Mouse (Mus musculus) limb, embryonic 14.5 days (tissue): Measurements from ENCODE around the gene Fam129c. TPM values are rescaled to one million over a fixed set of nuclear protein-coding genes. Genes with fewer than 3 reads are reported as not detected.

Source experiments
- ATAC-seq: fragments of 200-750 bp; cut with Nextera tagmentation; 2 replicates; pipeline ENCODE4 v1.8.0; 2017; ENCODE audit warnings: low read depth, moderate number of reproducible peaks, moderate TSS enrichment; ENCODE audit not compliant: low FRiP score
- DNase-seq: peaks from one replicate; pipeline ENCODE4 v3.0.0-alpha.2; 2015; ENCODE audit warnings: low spot score
- H3K27ac ChIP-seq: fragments of 300-500 bp; sonication (generic); replicated peaks from 2 replicates; pipeline ENCODE4 v1.5.1; 2014; ENCODE audit warnings: low read depth, mild to moderate bottlenecking, low read length, moderate library complexity, mixed read lengths
- H3K27me3 ChIP-seq: fragments of 300-500 bp; sonication (generic); 2 replicates; pipeline ENCODE4 v1.6.1; 2014; ENCODE audit warnings: low read length, mixed read lengths; ENCODE audit not compliant: control insufficient read depth, insufficient read depth
- H3K36me3 ChIP-seq: fragments of 300-500 bp; sonication (generic); 2 replicates; pipeline ENCODE4 v1.6.1; 2014; ENCODE audit warnings: mild to moderate bottlenecking, low read length, moderate library complexity, mixed read lengths; ENCODE audit not compliant: control insufficient read depth, insufficient read depth
- H3K4me1 ChIP-seq: fragments of 300-500 bp; sonication (generic); 2 replicates; pipeline ENCODE4 v1.6.1; 2014; ENCODE audit warnings: antibody characterized with exemption, low read length, mixed read lengths; ENCODE audit not compliant: control insufficient read depth, insufficient read depth
- H3K4me2 ChIP-seq: fragments of 300-500 bp; sonication (generic); replicated peaks from 2 replicates; pipeline ENCODE4 v1.6.1; 2014; ENCODE audit warnings: low read depth, mild to moderate bottlenecking, low read length, moderate library complexity; ENCODE audit not compliant: severe bottlenecking
- H3K4me3 ChIP-seq: fragments of 300-500 bp; sonication (generic); replicated peaks from 2 replicates; pipeline ENCODE4 v1.5.1; 2014; ENCODE audit warnings: low read length
- H3K9ac ChIP-seq: fragments of 300-500 bp; sonication (generic); 2 replicates; pipeline ENCODE4 v1.6.1; 2014; ENCODE audit warnings: mild to moderate bottlenecking, low read depth, low read length, moderate library complexity; ENCODE audit not compliant: severe bottlenecking
- H3K9me3 ChIP-seq: fragments of 300-500 bp; sonication (generic); 2 replicates; pipeline ENCODE4 v1.6.1; 2016; ENCODE audit warnings: low read length; ENCODE audit not compliant: control insufficient read depth
- POLR2A ChIP-seq: fragments of 200-500 bp; IDR thresholded peaks from 2 replicates; pipeline ENCODE4 v1.8.0; 2012; ENCODE audit warnings: inconsistent platforms, mild to moderate bottlenecking, moderate library complexity, borderline replicate concordance; ENCODE audit not compliant: insufficient read depth, insufficient read length; ENCODE audit errors: extremely low read depth
- WGBS: fragments of 180-500 bp; shearing (Covaris S2); extraction: QIAGEN DNeasy Blood & Tissue Kit; methylation state at CpG from one replicate; pipeline ENCODE4 v1.1.7; 2014; 5-methylcytosine and 5-hydroxymethylcytosine counted together
- polyA plus RNA-seq, 2 experiments: library from polyadenylated mRNA; depleted of rRNA in 1 of 2; stranded (reverse) in 1 of 2; unstranded in 1 of 2; fragments of >200 nt; fragmentation: Nextera tagmentation in 1 of 2; extraction: Ambion mirVana in 1 of 2; gene quantifications; 2 replicates each; pipeline versions ENCODE4 v1.2.1 to v1.2.3; 2012 to 2014

The Fam129c gene
- polyA plus RNA-seq, 2 experiments, result 2.9 to 7.5 TPM

GRCm38 (mm10) chr8:71633164-71633563, 35.7 kb downstream of the Fam129c start:
- ATAC-seq (no peak), DNase-seq (peak; percentile 7)
- WGBS, result 7% methylated on average over 14 of the region's 22 CpGs
- Histone ChIP-seq H3K4me1 (peaks cover 13% of the 10 kb centered on the region; the same call in 1 of the 2 replicates), H3K27me3 (peaks cover 8% of the 10 kb centered on the region; the same call in 1 of the 2 replicates), H3K36me3 (no peaks in the 10 kb centered on the region), H3K9ac (no peak overlapping the region), H3K4me3 (no peak overlapping the region), H3K27ac (no peak overlapping the region), H3K4me2 (no peak overlapping the region), H3K9me3 (no peaks in the 10 kb centered on the region)
- no peak for TF ChIP-seq POLR2A

GRCm38 (mm10) chr8:71633981-71634667, 36.7 kb downstream of the Fam129c start:
- H3K9me3 ChIP-seq, result no peaks in the 10 kb centered on the region
- H3K4me3 ChIP-seq, result peak overlapping the region; percentile 14; the same call in 1 of the 2 replicates
- WGBS, result 1% methylated on average over 26 of the region's 26 CpGs
- peaks cover 8% of the 10 kb centered on the region; the same call in 1 of the 2 replicates for H3K27me3 ChIP-seq
- H3K9ac ChIP-seq, result 0 out of 2 replicates have a peak overlapping the region, but pooled peaks have one; percentile 16
- peaks cover 6% of the 10 kb centered on the region; the same call in 1 of the 2 replicates for H3K4me1 ChIP-seq
- ATAC-seq (peak; percentile 23; the same call in 1 of the 2 replicates), DNase-seq (peak; percentile 52)
- TF ChIP-seq POLR2A, result no peak
- peak overlapping the region; percentile 42 for H3K4me2 ChIP-seq
- no peak overlapping the region for H3K27ac ChIP-seq
- H3K36me3 ChIP-seq, result no peaks in the 10 kb centered on the region

DNA sequence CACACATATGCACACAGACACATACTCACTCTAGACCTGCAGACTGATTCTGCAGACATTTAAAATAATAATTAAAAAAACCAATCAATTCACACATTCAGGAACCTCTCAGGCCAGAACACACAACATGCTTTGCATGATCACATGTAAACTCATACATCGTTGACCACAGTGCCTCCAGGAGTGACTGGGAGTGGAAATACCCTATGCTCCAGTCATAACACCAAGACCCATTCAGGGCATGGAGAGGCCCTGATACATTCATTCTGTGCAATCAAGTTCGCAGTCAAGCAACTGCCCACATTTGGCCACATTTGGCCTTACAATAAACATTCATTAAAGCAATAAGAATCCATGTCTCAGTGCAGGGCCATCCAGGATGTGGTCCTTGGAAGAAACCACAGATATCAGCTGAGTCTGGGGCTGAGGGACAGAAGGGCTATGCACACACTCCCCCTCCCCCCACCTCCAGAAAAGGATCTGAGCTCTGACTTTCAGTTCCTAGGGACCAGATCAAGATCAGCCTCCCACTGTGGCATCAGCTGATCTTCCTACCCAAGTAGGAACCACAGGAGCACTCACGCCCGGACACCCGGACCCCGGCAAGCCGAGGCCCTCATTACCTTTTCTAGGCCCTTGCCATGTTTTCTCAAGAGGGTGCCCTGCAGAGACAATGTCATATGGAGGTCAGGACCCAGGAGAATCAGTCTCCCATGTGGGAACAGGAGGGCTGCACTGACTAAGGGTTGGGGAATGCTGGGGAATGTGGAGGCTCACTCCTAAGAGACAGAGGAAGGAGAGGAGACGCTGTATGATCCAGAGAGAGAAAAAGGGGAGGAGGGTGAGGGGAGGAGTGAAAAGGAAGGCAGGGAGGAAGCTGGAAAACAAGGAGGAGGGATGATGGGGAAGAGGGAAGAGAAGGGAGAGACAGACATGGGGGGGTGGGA, 40.0 kb downstream of the Fam129c start:
- no peak overlapping the region for H3K9ac ChIP-seq
- H3K4me1 ChIP-seq, result no peaks in the 10 kb centered on the region
- peaks cover 4% of the 10 kb centered on the region; the same call in 1 of the 2 replicates for H3K27me3 ChIP-seq
- no peak for ATAC-seq
- no peaks in the 10 kb centered on the region for H3K36me3 ChIP-seq
- no peak overlapping the region for H3K4me3 ChIP-seq
- no peak for DNase-seq
- TF ChIP-seq POLR2A, result no peak
- H3K9me3 ChIP-seq, result no peaks in the 10 kb centered on the region
- H3K27ac ChIP-seq, result no peak overlapping the region
- 66% methylated on average over 8 of the region's 8 CpGs for WGBS
- no peak overlapping the region for H3K4me2 ChIP-seq

GRCm38 (mm10) chr8:71638321-71638720, 40.9 kb downstream of the Fam129c start:
- ATAC-seq, result no peak
- Histone ChIP-seq H3K4me2 (no peak overlapping the region), H3K4me3 (no peak overlapping the region), H3K27me3 (peaks cover 4% of the 10 kb centered on the region; the same call in 1 of the 2 replicates), H3K9me3 (no peaks in the 10 kb centered on the region), H3K27ac (no peak overlapping the region), H3K9ac (no peak overlapping the region), H3K4me1 (no peaks in the 10 kb centered on the region), H3K36me3 (no peaks in the 10 kb centered on the region)
- TF ChIP-seq POLR2A, result no peak
- WGBS, result 62% methylated on average over 6 of the region's 6 CpGs
- no peak for DNase-seq

- H3K9me3 ChIP-seq, result no peaks in the 10 kb centered on the region
- no peaks in the 10 kb centered on the region; the same call in 1 of the 2 replicates for H3K27me3 ChIP-seq
- H3K9ac ChIP-seq, result no peak overlapping the region
- ATAC-seq (no peak), DNase-seq (no peak)
- H3K36me3 ChIP-seq, result no peaks in the 10 kb centered on the region
- H3K27ac ChIP-seq, result no peak overlapping the region
- H3K4me1 ChIP-seq, result no peaks in the 10 kb centered on the region
- 87% methylated on average over 4 of the region's 4 CpGs for WGBS
- TF ChIP-seq POLR2A, result no peak
- no peak overlapping the region for H3K4me2 ChIP-seq
- H3K4me3 ChIP-seq, result no peak overlapping the region
Measured at GRCm38 (mm10) chr8:71639318-71639717, 41.9 kb downstream of the Fam129c start.
